ENCODE assay signal across 8 mouse cellular contexts in the genomic region with DNA sequence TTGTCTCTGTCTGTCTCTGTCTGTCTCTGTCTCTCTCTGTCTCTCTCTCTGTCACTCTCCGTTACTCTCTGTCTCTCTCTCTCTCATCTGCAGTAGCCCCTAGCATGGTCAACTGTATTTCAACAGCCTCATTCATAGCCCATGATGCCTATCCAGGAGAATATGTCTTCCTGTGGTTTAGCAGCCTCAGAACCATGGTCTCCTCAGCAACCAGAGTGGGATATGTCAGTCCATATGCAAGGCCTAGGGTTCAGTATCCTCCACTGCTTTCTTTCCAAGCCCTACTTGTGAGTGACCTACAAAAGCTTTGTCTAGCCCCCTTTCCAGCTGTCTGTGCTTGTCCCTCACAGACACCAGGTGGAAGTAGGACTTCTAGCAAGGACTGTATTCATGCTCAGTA.
DNase-seq lines count a peak whose midpoint lies in the region; ATAC-seq and TF ChIP-seq lines count a peak whose summit lies in the region.
"Not testable (repeated sequence)": the region's sequence is repeated elsewhere in the genome, so short reads cannot be mapped to it uniquely, and the experiment has no call there.

No protein-coding gene starts in this region.

- DNase-seq in heart, postnatal 0 days (ENCODE audit: low spot score); limb, embryonic 11.5 days (ENCODE audit: low spot score); liver, embryonic 14.5 days (ENCODE audit: low read depth in 3 of 3, low spot score in 3 of 3); lung, postnatal 0 days (ENCODE audit: low spot score); midbrain, postnatal 0 days (ENCODE audit: low spot score); stomach, postnatal 0 days (ENCODE audit: low spot score): not testable (repeated sequence)

- H3K27me3 ChIP-seq in heart, postnatal 0 days (ENCODE audit: control insufficient read depth, insufficient read depth, low read length); hindbrain, embryonic 15.5 days; limb, embryonic 11.5 days (ENCODE audit: control insufficient read depth, insufficient read depth, low read length); liver, embryonic 14.5 days (ENCODE audit: control insufficient read depth, insufficient read depth, low read length); lung, postnatal 0 days (replicated peaks; ENCODE audit: insufficient read depth, low read length); midbrain, postnatal 0 days (ENCODE audit: insufficient read depth, low read length); stomach, postnatal 0 days (ENCODE audit: control insufficient read depth, insufficient read depth, low read length): not testable (repeated sequence)

- not testable (repeated sequence) for H3K4me1 ChIP-seq in heart, postnatal 0 days (ENCODE audit: control insufficient read depth, insufficient read depth); hindbrain, embryonic 15.5 days (replicated peaks); limb, embryonic 11.5 days (ENCODE audit: control insufficient read depth, insufficient read depth, low read length); liver, embryonic 14.5 days (replicated peaks; ENCODE audit: control insufficient read depth in 2 of 2, insufficient read depth in 2 of 2, low read length in 1 of 2); lung, postnatal 0 days (ENCODE audit: insufficient read depth, low read depth, low read length); midbrain, postnatal 0 days (ENCODE audit: insufficient read depth, low read length); stomach, postnatal 0 days (replicated peaks; ENCODE audit: control insufficient read depth, insufficient read depth)

- H3K36me3 ChIP-seq in heart, postnatal 0 days (replicated peaks; ENCODE audit: control insufficient read depth, insufficient read depth, low read length); hindbrain, embryonic 15.5 days; limb, embryonic 11.5 days (ENCODE audit: control insufficient read depth, insufficient read depth, low read length); liver, embryonic 14.5 days (replicated peaks; ENCODE audit: control insufficient read depth, insufficient read depth, low read depth); lung, postnatal 0 days (ENCODE audit: insufficient read depth, low read length); midbrain, postnatal 0 days (ENCODE audit: insufficient read depth, low read length); stomach, postnatal 0 days (ENCODE audit: control insufficient read depth, insufficient read depth, low read length): not testable (repeated sequence)

- peak; percentile 17; the same call in 1 of the 2 replicates for ATAC-seq in granulocyte monocyte progenitor cell, adult 5-6 weeks (replicated peaks; ENCODE audit: poor library complexity, severe bottlenecking)
- 0 out of 2 replicates have a peak, but pooled peaks have one; percentile 17 for ATAC-seq in heart, postnatal 0 days (ENCODE audit: insufficient read depth, low read depth)
- ATAC-seq in hindbrain, embryonic 15.5 days (ENCODE audit: low FRiP score, low read depth), result 0 out of 2 replicates have a peak, but pooled peaks have one; percentile 30
- ATAC-seq in limb, embryonic 11.5 days (ENCODE audit: insufficient number of reproducible peaks, low FRiP score, low TSS enrichment, low read depth), result 0 out of 2 replicates have a peak, but pooled peaks have one; percentile 8
- ATAC-seq in liver, embryonic 14.5 days (ENCODE audit: insufficient read depth), result peak; percentile 31; the same call in 1 of the 2 replicates
- peak; percentile 25; the same call in 1 of the 2 replicates for ATAC-seq in lung, postnatal 0 days
- 0 out of 2 replicates have a peak, but pooled peaks have one; percentile 28 for ATAC-seq in midbrain, postnatal 0 days (ENCODE audit: low FRiP score)
- ATAC-seq in stomach, postnatal 0 days (ENCODE audit: low FRiP score, low TSS enrichment), result peak; percentile 46

- H3K9ac ChIP-seq in heart, postnatal 0 days (replicated peaks; ENCODE audit: low read depth, low read length); hindbrain, embryonic 15.5 days; limb, embryonic 11.5 days (ENCODE audit: low read length); liver, embryonic 14.5 days (replicated peaks); lung, postnatal 0 days (replicated peaks; ENCODE audit: low read depth); midbrain, postnatal 0 days (replicated peaks; ENCODE audit: low read length, poor library complexity, severe bottlenecking); stomach, postnatal 0 days (ENCODE audit: low read length): not testable (repeated sequence)

- H3K4me2 ChIP-seq in heart, postnatal 0 days (ENCODE audit: low read depth, low read length); hindbrain, embryonic 15.5 days; limb, embryonic 11.5 days (ENCODE audit: low read depth, severe bottlenecking); liver, embryonic 14.5 days (ENCODE audit: low read depth); lung, postnatal 0 days (replicated peaks; ENCODE audit: low read depth, low read length); midbrain, postnatal 0 days (ENCODE audit: low read depth, low read length, poor library complexity, severe bottlenecking); stomach, postnatal 0 days (replicated peaks; ENCODE audit: low read depth): not testable (repeated sequence)

- H3K9me3 ChIP-seq in heart, postnatal 0 days (replicated peaks; ENCODE audit: control insufficient read depth, low read length), result 0 out of 2 replicates have a peak, but pooled peaks cover 12% of the 10 kb centered on the region
- peaks cover 28% of the 10 kb centered on the region for H3K9me3 ChIP-seq in hindbrain, embryonic 15.5 days
- not testable (repeated sequence) for H3K9me3 ChIP-seq in limb, embryonic 11.5 days (ENCODE audit: control insufficient read depth, low read length); liver, embryonic 14.5 days (ENCODE audit: control insufficient read depth, low read length); lung, postnatal 0 days (ENCODE audit: low read length); stomach, postnatal 0 days (ENCODE audit: control insufficient read depth, low read length)
- H3K9me3 ChIP-seq in midbrain, postnatal 0 days (ENCODE audit: low read length), result peaks cover 20% of the 10 kb centered on the region

- not testable (repeated sequence) for TF ChIP-seq EP300 in heart, postnatal 0 days (IDR thresholded peaks at IDR 0.05; ENCODE audit: low read depth); liver, embryonic 14.5 days (IDR thresholded peaks at IDR 0.05; ENCODE audit: low read depth); lung, postnatal 0 days (IDR thresholded peaks at IDR 0.05); stomach, postnatal 0 days (optimal IDR thresholded peaks at IDR 0.05)

- 70% methylated on average over 1 of the region's 1 CpGs for WGBS in heart, postnatal 0 days
- WGBS in hindbrain, embryonic 15.5 days, result 89% methylated on average over 1 of the region's 1 CpGs
- WGBS in limb, embryonic 11.5 days, result 87% methylated on average over 1 of the region's 1 CpGs
- 67% methylated on average over 1 of the region's 1 CpGs for WGBS in liver, embryonic 14.5 days (ENCODE audit: insufficient replicate concordance)
- 69% methylated on average over 1 of the region's 1 CpGs for WGBS in lung, postnatal 0 days
- 81% methylated on average over 1 of the region's 1 CpGs for WGBS in midbrain, postnatal 0 days
- 80% methylated on average over 1 of the region's 1 CpGs for WGBS in stomach, postnatal 0 days

- H3K27ac ChIP-seq in heart, postnatal 0 days (ENCODE audit: low read depth); hindbrain, embryonic 15.5 days (replicated peaks); limb, embryonic 11.5 days (replicated peaks; ENCODE audit: low read depth, low read length); liver, embryonic 14.5 days; lung, postnatal 0 days (ENCODE audit: low read length); midbrain, postnatal 0 days (ENCODE audit: low read depth, low read length); stomach, postnatal 0 days (replicated peaks): not testable (repeated sequence)

- not testable (repeated sequence) for TF ChIP-seq CTCF in heart, postnatal 0 days (IDR thresholded peaks at IDR 0.05; ENCODE audit: low read depth); liver, embryonic 14.5 days (IDR thresholded peaks at IDR 0.05; ENCODE audit: low read depth); lung, postnatal 0 days (IDR thresholded peaks at IDR 0.05); midbrain, postnatal 0 days (IDR thresholded peaks at IDR 0.05); stomach, postnatal 0 days (IDR thresholded peaks at IDR 0.05; ENCODE audit: low read depth)

- H3K4me3 ChIP-seq in heart, postnatal 0 days (ENCODE audit: low read depth, low read length); hindbrain, embryonic 15.5 days; limb, embryonic 11.5 days (ENCODE audit: low read depth, low read length); liver, embryonic 14.5 days (ENCODE audit: insufficient read depth in 1 of 2, low read depth in 2 of 2, low read length in 2 of 2); lung, postnatal 0 days (ENCODE audit: low read depth, low read length); midbrain, postnatal 0 days (ENCODE audit: low read depth, low read length); stomach, postnatal 0 days (ENCODE audit: low read depth, low read length): not testable (repeated sequence)
